Mouse (Mus musculus) heart, postnatal 25 days (tissue): Measurements from ENCODE around the gene Vwa3a. TPM values are rescaled to one million over a fixed set of nuclear protein-coding genes. Genes with fewer than 3 reads are reported as not detected.
"Not testable (repeated sequence)": the region's sequence is repeated elsewhere in the genome, so short reads cannot be mapped to it uniquely, and the experiment has no call there.

ENCODE experiments used
- DNase-seq: peaks from one replicate; pipeline ENCODE4 v3.0.0; 2022; ENCODE audit warnings: low spot score
- intact Hi-C: fragments of 180-260 bp; cut with DNase I; formaldehyde crosslinking; loops from one replicate; pipeline ENCODE4 v1.15.1; 2025
- total RNA-seq, 2 experiments: library from RNA; stranded (reverse); gene quantifications; 2 replicates each; pipeline ENCODE4 v1.2.3; 2021

Gene Vwa3a
- total RNA-seq = 1 to 10 TPM; 2.8 to 3.5 TPM

DNA sequence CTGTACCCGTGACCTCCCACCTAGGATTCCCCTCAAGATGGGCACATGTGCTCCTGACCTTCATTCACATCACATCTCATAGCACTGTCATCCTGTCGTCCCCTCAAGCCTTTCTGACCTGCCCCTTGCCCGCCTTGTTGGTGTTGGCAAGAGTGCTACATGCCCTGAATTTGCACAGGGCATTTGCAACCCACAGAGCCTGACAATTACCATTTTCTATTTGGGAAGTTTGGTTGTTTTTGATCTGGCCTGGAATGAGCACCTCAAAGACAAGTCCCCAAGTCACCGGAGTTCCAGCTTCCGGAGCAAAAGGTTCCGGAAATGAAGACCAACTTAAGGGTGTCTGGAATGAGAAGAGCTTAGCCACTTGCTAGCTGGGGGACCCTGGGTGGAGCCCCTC lies at the start of gene Vwa3a:
Gene Vwa3a, plus strand, starts transcription at position 301 of the 400 bp plus-strand sequence.
- intact Hi-C loops = loop anchor here (5.0 kb wide), 1 partner anchor 83 kb away; no protein-coding TSS in a partner anchor
- DNase-seq = no peak

GRCm38 (mm10) chr7:120690634-120691033 lies 48.5 kb upstream of the Vwa3a start:
- DNase-seq = no peak
- intact Hi-C loops = no loop called here

DNA sequence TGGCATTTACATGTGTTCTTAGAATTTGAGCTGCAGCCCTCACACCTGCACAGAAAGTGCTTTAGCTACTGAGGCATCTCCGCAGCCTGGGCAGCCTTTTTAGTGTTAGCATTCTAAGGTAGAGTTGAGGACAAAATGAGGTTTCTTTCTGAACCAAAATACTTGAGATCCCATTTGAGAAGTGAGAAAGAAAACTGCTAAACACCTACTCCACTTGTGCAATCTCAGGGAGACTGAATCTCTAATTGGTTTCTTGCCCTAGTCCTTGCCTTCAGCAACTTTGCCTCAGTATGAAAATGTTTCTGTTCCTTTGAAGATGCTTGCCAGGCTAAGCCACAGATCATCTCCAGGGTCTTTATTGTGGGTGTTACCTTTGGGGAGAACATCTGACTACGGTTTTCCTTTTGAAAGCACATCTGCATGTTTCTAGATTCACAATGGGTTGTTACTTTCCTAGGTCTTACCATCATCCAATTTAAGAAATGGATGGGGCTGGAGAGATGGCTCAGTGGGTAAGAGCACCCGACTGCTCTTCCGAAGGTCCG lies 45.2 kb upstream of the Vwa3a start:
- DNase-seq = no peak
- intact Hi-C loops = no loop called here

- DNase-seq = no peak
- intact Hi-C loops = no loop called here
These were observed 43.9 kb upstream of the Vwa3a start for GRCm38 (mm10) chr7:120695196-120695595.

DNA sequence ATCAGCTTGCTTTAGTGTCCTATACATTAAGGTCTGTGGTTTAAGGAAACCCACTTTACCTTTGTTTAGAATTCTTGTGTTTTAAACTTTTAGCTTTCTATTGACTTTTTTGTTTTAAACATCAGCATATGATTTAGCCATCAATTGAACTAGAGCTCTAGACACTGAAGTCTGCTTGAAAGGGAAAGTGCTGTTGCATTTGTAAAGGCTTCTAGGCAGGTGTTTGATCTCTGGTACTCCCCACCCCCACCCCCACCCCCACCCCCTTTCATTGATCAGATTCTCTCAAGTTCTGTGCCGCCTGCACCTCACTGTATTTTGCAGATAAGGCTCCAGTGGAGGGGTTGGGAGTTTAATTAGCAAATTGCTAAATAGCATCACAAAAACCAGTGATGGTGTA lies 43.5 kb upstream of the Vwa3a start:
- no peak for DNase-seq
- intact Hi-C loops = no loop called here

- intact Hi-C loops = no loop called here
- DNase-seq = no peak
These were observed 42.8 kb upstream of the Vwa3a start for GRCm38 (mm10) chr7:120696331-120696730.

- intact Hi-C loops = no loop called here
- no peak for DNase-seq
These were observed 39.5 kb upstream of the Vwa3a start for GRCm38 (mm10) chr7:120699586-120699985.

DNA sequence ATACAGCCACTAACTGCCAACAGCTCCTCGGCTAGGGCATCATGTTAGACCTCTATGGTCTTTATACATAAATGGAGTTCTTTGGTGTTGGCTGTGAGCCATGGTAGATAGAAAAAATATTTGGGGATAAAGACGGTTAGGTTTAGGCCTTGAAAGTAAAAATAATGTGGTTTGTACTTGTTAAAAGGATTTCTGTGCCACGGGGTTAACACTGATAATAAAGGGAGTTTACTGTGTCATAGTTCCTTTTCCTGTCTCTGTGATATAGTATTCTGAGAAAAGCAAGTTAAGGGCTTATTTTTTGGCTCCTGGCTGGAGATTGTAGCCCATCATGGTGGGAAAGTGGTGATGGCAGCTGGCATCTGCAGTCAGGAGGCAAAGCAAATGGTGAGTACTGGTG lies 35.2 kb upstream of the Vwa3a start:
- intact Hi-C loops = no loop called here
- no peak for DNase-seq

GRCm38 (mm10) chr7:120712071-120712470 lies 27.0 kb upstream of the Vwa3a start:
- DNase-seq = no peak
- intact Hi-C loops = no loop called here

DNA sequence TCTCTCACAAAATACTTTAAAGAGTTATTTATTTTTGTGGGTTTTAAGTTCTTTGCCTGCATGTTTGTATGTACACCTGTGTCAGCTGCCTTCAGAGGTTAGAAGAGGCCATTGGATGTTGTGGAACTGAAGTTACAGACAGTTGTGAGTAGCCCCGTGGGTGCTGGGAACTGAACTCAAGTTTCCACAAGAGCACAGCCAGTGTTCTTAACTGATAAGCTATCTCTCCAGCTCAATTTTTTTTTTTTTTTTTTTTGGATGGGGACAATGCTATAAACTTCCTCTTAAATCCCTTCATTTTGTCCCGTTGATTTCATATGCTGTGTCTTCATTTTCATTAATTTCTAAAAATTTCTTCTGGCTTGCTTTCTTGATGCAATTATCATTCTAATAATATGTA lies 25.9 kb upstream of the Vwa3a start:
- intact Hi-C loops = no loop called here
- no peak for DNase-seq

- DNase-seq, intact Hi-C loops: not testable (repeated sequence)
These were observed 25.2 kb upstream of the Vwa3a start for GRCm38 (mm10) chr7:120713951-120714350.

- DNase-seq = no peak
- intact Hi-C loops = loop anchor here (5.0 kb wide), 1 partner anchor 40 kb away; the partner anchor contains the start of gene Mosmo
These were observed 21.9 kb upstream of the Vwa3a start for GRCm38 (mm10) chr7:120717261-120717660.

DNA sequence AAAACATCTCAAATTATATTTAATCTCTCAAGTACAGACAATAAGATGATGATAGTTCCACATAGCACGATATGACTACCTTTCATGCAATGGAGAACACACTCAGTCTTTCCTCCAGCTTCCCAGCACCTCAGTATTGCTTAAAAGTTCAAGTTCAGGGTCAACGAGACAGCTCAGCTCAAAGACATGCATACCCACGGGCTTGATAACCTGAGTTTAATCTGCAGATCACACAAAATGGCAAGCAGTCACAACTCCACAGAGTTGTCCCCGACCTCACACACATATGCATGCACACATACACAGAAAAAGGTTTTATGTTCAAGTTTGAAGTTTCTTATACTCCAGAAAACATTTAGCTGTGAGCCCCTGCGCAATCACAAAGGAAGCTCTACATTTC lies 18.1 kb upstream of the Vwa3a start:
- no peak for DNase-seq
- intact Hi-C loops = no loop called here

DNA sequence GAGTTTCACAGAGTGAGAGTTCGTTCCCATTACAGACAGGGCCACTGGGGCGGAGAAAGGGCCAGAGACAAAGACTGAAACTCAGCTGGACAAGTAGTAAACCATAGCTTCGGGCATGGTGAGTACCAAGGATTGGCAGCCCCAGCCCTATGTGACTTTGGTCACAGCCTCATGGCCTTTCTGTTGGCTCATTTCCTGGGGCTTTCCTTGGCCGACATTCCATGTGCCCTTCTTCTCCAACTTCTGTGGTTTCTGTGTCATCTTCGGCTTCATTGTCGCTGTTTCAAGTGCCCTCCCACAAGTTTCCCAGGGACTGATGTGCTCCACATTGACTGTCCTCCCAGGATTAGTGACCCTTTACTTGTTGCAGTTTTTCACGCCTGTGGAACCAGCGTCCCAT lies 17.7 kb upstream of the Vwa3a start:
- DNase-seq = no peak
- intact Hi-C loops = no loop called here

DNA sequence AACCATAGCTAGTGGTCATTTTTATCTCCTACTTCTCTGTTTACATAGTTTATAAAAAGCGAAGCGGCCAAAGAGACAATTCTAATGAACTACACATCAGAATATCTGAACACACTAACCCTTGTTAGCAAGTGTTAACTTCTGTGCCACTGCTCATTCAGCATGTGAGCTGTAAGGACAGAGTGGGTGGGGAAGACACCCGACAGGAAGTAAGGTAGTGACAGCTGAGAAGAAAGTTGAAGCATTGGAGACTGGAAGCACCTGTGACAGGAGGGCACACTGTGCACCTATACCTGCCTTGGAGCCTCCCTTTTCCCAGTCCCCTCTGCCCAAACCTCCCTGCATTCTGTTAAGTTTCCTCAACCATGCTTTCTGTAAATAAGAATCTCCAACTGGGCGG lies 17.1 kb upstream of the Vwa3a start:
- DNase-seq = no peak
- intact Hi-C loops = no loop called here

DNA sequence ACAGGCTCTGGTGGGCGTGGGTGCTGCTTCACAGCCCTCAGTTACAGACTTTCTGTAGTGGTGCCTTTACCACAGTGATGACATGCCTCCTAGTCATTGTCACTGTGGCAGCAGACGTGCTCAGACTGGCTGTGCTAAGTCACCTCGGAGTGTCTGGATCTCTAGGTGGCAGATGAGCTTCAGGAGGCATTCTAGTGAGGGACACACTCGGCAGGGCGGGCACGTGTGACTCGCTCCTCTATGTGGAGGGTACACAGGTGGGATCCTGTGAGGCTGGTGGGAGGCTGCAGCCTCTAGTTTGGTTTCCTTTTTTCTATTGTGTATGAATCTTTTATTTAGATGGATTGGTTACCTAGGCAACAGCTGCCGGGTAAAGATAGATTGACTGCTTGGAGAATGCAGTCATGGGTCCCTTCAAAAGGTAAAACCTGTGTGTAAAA lies 16.3 kb upstream of the Vwa3a start:
- intact Hi-C loops = no loop called here
- DNase-seq = no peak

DNA sequence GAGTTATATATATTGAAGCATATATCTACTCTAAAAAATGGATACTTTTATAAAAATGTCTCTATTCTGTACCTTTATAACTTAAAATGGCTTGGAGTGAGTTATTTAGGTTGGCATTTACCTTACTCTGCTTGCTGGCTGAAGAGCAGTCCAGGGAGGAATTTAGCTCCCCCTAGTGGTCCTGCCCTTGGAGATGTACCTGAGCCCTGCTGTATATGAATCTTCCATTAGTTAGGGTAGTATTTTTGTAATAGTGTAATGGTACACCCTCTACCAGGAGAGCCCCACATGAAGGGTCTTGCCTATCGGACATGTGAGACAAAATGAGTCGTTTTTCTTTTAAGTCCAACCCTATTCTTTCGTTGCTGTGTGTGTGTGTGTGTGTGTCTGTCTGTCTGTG lies 11.5 kb upstream of the Vwa3a start:
- no peak for DNase-seq
- intact Hi-C loops = loop anchor here (2.0 kb wide), 1 partner anchor 57 kb away; the partner anchor contains the start of gene Pdzd9

DNA sequence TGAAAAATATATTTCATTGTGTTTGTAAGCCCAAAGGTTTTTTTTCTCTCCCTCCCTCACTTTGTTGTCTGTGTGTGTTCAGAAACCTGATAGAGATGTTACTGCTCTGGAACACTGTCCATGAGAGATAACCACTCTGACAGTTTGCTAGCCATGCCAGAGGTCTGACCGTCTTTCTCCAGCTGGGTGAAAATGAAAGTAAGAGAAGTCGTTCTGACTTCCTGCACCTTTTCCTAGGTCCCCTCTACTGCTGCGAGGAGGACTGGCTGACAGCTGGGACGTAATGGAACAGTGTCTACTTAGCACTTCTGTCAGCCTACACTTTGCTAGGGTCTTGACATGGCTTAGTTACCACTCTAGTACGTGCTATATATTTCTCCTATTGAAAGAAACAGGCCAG lies 9.5 kb upstream of the Vwa3a start:
- intact Hi-C loops = loop anchor here (2.0 kb wide), 1 partner anchor 23 kb away; no protein-coding TSS in a partner anchor
- no peak for DNase-seq

- intact Hi-C loops = no loop called here
- no peak for DNase-seq
These were observed 6.2 kb upstream of the Vwa3a start for GRCm38 (mm10) chr7:120732906-120733305.

DNA sequence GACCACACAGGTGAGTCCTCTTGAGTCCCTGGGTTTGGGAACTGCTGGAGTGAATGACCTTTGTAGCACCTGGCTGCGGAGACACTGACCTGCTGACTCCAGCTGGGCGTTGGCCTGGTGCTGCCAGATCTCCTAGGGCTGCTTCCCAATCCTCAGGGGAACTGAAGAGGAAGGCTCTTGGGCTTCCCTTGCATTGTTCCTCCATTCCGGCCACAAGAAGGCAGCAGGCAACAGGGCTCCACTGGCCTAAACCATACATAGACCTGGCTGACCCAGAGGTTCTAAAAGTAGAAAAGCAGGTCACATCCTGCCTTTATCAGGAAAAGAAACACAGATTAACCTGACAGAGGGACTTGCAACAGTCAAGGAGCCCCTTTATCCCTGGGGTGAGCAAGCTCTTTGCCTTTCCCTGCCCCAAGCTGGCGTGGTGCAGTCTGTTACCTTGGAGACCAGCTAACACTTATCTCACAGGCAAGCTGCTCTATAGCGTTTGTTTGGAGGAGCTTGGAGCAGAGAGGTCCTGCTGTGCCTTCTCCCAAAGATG lies 512 bp downstream of the Vwa3a start:
- intact Hi-C loops = loop anchor here (5.0 kb wide), 1 partner anchor 83 kb away; no protein-coding TSS in a partner anchor
- DNase-seq = peak; percentile 42

GRCm38 (mm10) chr7:120743366-120744351 lies 4.5 kb downstream of the Vwa3a start:
- intact Hi-C loops = no loop called here
- no peak for DNase-seq
